Mouse (Mus musculus): ENCODE data around the gene Slc51b.

GRCm38 (mm10) chr9:65392638-65393364 lies 30.0 kb downstream of the Slc51b start:
- TF ChIP-seq EP300 (IDR thresholded peaks at IDR 0.05; ENCODE audit: low read depth): no peak
- peak; percentile 85 for TF ChIP-seq CTCF (IDR thresholded peaks at IDR 0.05; ENCODE audit: low read depth)

All from heart, postnatal 0 days (tissue).